Mouse (Mus musculus) adrenal gland, adult 18-20 months (tissue): Measurements from ENCODE around the gene Gm14147. TPM values are rescaled to one million over a fixed set of nuclear protein-coding genes. Genes with fewer than 3 reads are reported as not detected.
"Not testable (repeated sequence)": the region's sequence is repeated elsewhere in the genome, so short reads cannot be mapped to it uniquely, and the experiment has no call there.

Experiments
- DNase-seq, 2 experiments: peaks; one replicate each; pipeline ENCODE4 v3.0.0; 2021 to 2022; ENCODE audit warnings: low spot score in 2 of 2
- long read RNA-seq, 2 experiments: library from polyadenylated mRNA; stranded (forward); transcript quantifications; one replicate each; pipeline ENCODE4 v2.0.0; 2021
- total RNA-seq, 2 experiments: library from RNA; stranded (reverse); gene quantifications; 1 replicate in 1 of 2; 2 replicates in 1 of 2; pipeline ENCODE4 v1.2.3; 2021

Gene Gm14147
- total RNA-seq: not detected
- long read RNA-seq, experiment 1: 0 reads
- long read RNA-seq, experiment 2: 0 reads

DNA sequence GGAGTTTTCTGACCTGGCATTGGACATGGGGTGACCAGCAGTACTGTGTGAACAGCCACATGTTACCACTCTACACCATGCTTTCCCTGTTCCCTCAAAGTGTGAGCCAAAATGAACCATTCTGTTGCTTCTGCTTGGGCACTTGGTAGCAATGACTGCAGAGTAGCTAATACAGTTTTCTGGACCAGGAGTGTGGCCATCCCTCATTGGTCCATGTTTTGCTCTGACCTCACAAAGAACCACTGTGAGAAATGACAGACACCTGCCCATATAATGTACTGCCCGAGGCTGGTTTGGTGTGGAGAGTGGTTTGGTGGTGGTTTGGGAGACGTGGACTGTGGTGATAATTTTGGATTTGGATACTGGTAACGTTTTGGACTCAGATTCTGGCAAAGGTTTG, at the start of gene Gm14147:
TSS of gene Gm14147 (plus strand) at position 301 of the 400 bp plus-strand sequence.
- DNase-seq: not testable (repeated sequence)

GRCm38 (mm10) chr2:151056637-151057036, 41.4 kb upstream of the Gm14147 start:
- no peak for DNase-seq

DNA sequence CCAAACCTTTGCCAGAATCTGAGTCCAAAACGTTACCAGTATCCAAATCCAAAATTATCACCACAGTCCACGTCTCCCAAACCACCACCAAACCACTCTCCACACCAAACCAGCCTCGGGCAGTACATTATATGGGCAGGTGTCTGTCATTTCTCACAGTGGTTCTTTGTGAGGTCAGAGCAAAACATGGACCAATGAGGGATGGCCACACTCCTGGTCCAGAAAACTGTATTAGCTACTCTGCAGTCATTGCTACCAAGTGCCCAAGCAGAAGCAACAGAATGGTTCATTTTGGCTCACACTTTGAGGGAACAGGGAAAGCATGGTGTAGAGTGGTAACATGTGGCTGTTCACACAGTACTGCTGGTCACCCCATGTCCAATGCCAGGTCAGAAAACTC, 5.8 kb upstream of the Gm14147 start, which contains the start of gene Gm14151:
TSS of gene Gm14151 (minus strand) at position 101 of the 400 bp plus-strand sequence.
- DNase-seq: not testable (repeated sequence)

Other genes starting within 250 kb of the Gm14147 start
- gene Abhd12, start 193.5 kb upstream of the Gm14147 start, total RNA-seq: 10 to 100 TPM; 72.8 to 74.0 TPM
- 1 to 10 TPM; 1.2 to 1.7 TPM for gene Gins1, start 192.8 kb upstream of the Gm14147 start, total RNA-seq
- gene Ninl, start 58.9 kb upstream of the Gm14147 start, total RNA-seq: 10 to 100 TPM in 1 of 2 experiments, 1 to 10 TPM in 1; 8.1 to 32.8 TPM
- 1 to 10 TPM; 7.8 to 9.2 TPM for gene Nanp, start 58.8 kb upstream of the Gm14147 start, total RNA-seq
- not detected for gene Gm14151, start 5.9 kb upstream of the Gm14147 start, total RNA-seq